Mouse (Mus musculus): Measurements from ENCODE around the gene Srsf11. TPM values are rescaled to one million over a fixed set of nuclear protein-coding genes. Genes with fewer than 3 reads are reported as not detected.

Gene Srsf11
- total RNA-seq (2014; fragmentation: Nextera tagmentation) (399 and 426 TPM in 2 replicates), total RNA-seq (2017) (220 and 239 TPM in 2 replicates), polyA plus RNA-seq (2012) (87.1 and 90.8 TPM in 2 replicates)

- Histone ChIP-seq H3K4me3 (ENCODE audit: low read depth, low read length) (peak within 1 kb of the TSS; percentile 86), H3K36me3 (replicated peaks) (peaks cover 8% of the 10 kb centered on the region), H3K9me3 (replicated peaks) (no peaks in the 10 kb centered on the region), H3K27me3 (ENCODE audit: insufficient read depth, low read length) (no peaks in the 10 kb centered on the region), H3K4me1 (ENCODE audit: insufficient read depth, low read depth, low read length) (peaks cover 20% of the 10 kb centered on the region)
- TF ChIP-seq CTCF (IDR thresholded peaks at IDR 0.05; ENCODE audit: low read depth, low read length) (no peak), GATA2 (IDR thresholded peaks at IDR 0.05; ENCODE audit: borderline replicate concordance, low read depth, low read length) (no peak), GATA1 (IDR thresholded peaks at IDR 0.05; ENCODE audit: borderline replicate concordance, low read length) (no peak), TAL1 (conservative IDR thresholded peaks at IDR 0.05; ENCODE audit: low read depth, low read length) (no peak), POLR2AphosphoS5 (IDR thresholded peaks at IDR 0.05; ENCODE audit: insufficient replicate concordance, low read depth, low read length) (no peak)
- ATAC-seq (ENCODE audit: extremely low read depth, insufficient number of reproducible peaks, low FRiP score, poor library complexity, severe bottlenecking) (peak; percentile 89), DNase-seq (ENCODE audit: low spot score) (peak; percentile 78)
Observed at GRCm38 (mm10) chr3:158036329-158036988, at the start of gene Srsf11, which contains the start of gene Lrrc40. Gene Srsf11 (minus strand): TSS chr3:158036639. Gene Lrrc40 (plus strand): TSS chr3:158036662.

GRCm38 (mm10) chr3:158077828-158078227, 41.4 kb upstream of the Srsf11 start:
- Histone ChIP-seq H3K4me1 (ENCODE audit: insufficient read depth, low read depth, low read length) (no peaks in the 10 kb centered on the region), H3K27me3 (ENCODE audit: insufficient read depth, low read length) (peaks cover 12% of the 10 kb centered on the region), H3K4me3 (ENCODE audit: low read depth, low read length) (no peak overlapping the region), H3K9me3 (replicated peaks) (no peaks in the 10 kb centered on the region), H3K36me3 (replicated peaks) (no peaks in the 10 kb centered on the region)
- TF ChIP-seq TAL1 (conservative IDR thresholded peaks at IDR 0.05; ENCODE audit: low read depth, low read length) (no peak), CTCF (IDR thresholded peaks at IDR 0.05; ENCODE audit: low read depth, low read length) (no peak), GATA1 (IDR thresholded peaks at IDR 0.05; ENCODE audit: borderline replicate concordance, low read length) (no peak), POLR2AphosphoS5 (IDR thresholded peaks at IDR 0.05; ENCODE audit: insufficient replicate concordance, low read depth, low read length) (no peak), GATA2 (IDR thresholded peaks at IDR 0.05; ENCODE audit: borderline replicate concordance, low read depth, low read length) (no peak)
- ATAC-seq (ENCODE audit: extremely low read depth, insufficient number of reproducible peaks, low FRiP score, poor library complexity, severe bottlenecking) (no peak), DNase-seq (ENCODE audit: low spot score) (no peak)

- Histone ChIP-seq H3K27me3 (ENCODE audit: insufficient read depth, low read length) (peaks cover 12% of the 10 kb centered on the region), H3K9me3 (replicated peaks) (no peaks in the 10 kb centered on the region), H3K4me1 (ENCODE audit: insufficient read depth, low read depth, low read length) (no peaks in the 10 kb centered on the region), H3K4me3 (ENCODE audit: low read depth, low read length) (no peak overlapping the region), H3K36me3 (replicated peaks) (no peaks in the 10 kb centered on the region)
- TF ChIP-seq TAL1 (conservative IDR thresholded peaks at IDR 0.05; ENCODE audit: low read depth, low read length), result no peak
- no peak for TF ChIP-seq POLR2AphosphoS5 (IDR thresholded peaks at IDR 0.05; ENCODE audit: insufficient replicate concordance, low read depth, low read length)
- no peak for TF ChIP-seq GATA2 (IDR thresholded peaks at IDR 0.05; ENCODE audit: borderline replicate concordance, low read depth, low read length)
- TF ChIP-seq GATA1 (IDR thresholded peaks at IDR 0.05; ENCODE audit: borderline replicate concordance, low read length), result no peak
- no peak for TF ChIP-seq CTCF (IDR thresholded peaks at IDR 0.05; ENCODE audit: low read depth, low read length)
- no peak for DNase-seq (ENCODE audit: low spot score)
- ATAC-seq (ENCODE audit: extremely low read depth, insufficient number of reproducible peaks, low FRiP score, poor library complexity, severe bottlenecking), result no peak
Observed at GRCm38 (mm10) chr3:158077380-158077772, 40.9 kb upstream of the Srsf11 start.

- peaks cover 12% of the 10 kb centered on the region for H3K27me3 ChIP-seq (ENCODE audit: insufficient read depth, low read length)
Observed at GRCm38 (mm10) chr3:158076685-158077379, 40.4 kb upstream of the Srsf11 start.

GRCm38 (mm10) chr3:158075004-158075403, 38.6 kb upstream of the Srsf11 start:
- H3K4me1 ChIP-seq (ENCODE audit: insufficient read depth, low read depth, low read length), result no peaks in the 10 kb centered on the region
- no peak for TF ChIP-seq GATA1 (IDR thresholded peaks at IDR 0.05; ENCODE audit: borderline replicate concordance, low read length)
- no peak for TF ChIP-seq TAL1 (conservative IDR thresholded peaks at IDR 0.05; ENCODE audit: low read depth, low read length)
- no peak for TF ChIP-seq GATA2 (IDR thresholded peaks at IDR 0.05; ENCODE audit: borderline replicate concordance, low read depth, low read length)
- TF ChIP-seq POLR2AphosphoS5 (IDR thresholded peaks at IDR 0.05; ENCODE audit: insufficient replicate concordance, low read depth, low read length), result no peak
- no peaks in the 10 kb centered on the region for H3K36me3 ChIP-seq (replicated peaks)
- no peak for DNase-seq (ENCODE audit: low spot score)
- H3K4me3 ChIP-seq (ENCODE audit: low read depth, low read length), result no peak overlapping the region
- no peak for ATAC-seq (ENCODE audit: extremely low read depth, insufficient number of reproducible peaks, low FRiP score, poor library complexity, severe bottlenecking)
- H3K9me3 ChIP-seq (replicated peaks), result no peaks in the 10 kb centered on the region
- peaks cover 8% of the 10 kb centered on the region for H3K27me3 ChIP-seq (ENCODE audit: insufficient read depth, low read length)

More at GRCm38 (mm10) chr3:158076685-158077379, 40.4 kb upstream of the Srsf11 start:
- Histone ChIP-seq H3K36me3 (replicated peaks) (no peaks in the 10 kb centered on the region), H3K4me1 (ENCODE audit: insufficient read depth, low read depth, low read length) (no peaks in the 10 kb centered on the region), H3K9me3 (replicated peaks) (no peaks in the 10 kb centered on the region), H3K4me3 (ENCODE audit: low read depth, low read length) (no peak overlapping the region)
- DNase-seq (ENCODE audit: low spot score) (no peak), ATAC-seq (ENCODE audit: extremely low read depth, insufficient number of reproducible peaks, low FRiP score, poor library complexity, severe bottlenecking) (0 out of 2 replicates have a peak, but pooled peaks have one; percentile 31)
- TF ChIP-seq GATA2 (IDR thresholded peaks at IDR 0.05; ENCODE audit: borderline replicate concordance, low read depth, low read length) (no peak), GATA1 (IDR thresholded peaks at IDR 0.05; ENCODE audit: borderline replicate concordance, low read length) (no peak), CTCF (IDR thresholded peaks at IDR 0.05; ENCODE audit: low read depth, low read length) (peak; percentile 26; the same call in 1 of the 2 replicates), POLR2AphosphoS5 (IDR thresholded peaks at IDR 0.05; ENCODE audit: insufficient replicate concordance, low read depth, low read length) (no peak), TAL1 (conservative IDR thresholded peaks at IDR 0.05; ENCODE audit: low read depth, low read length) (no peak)

Data from G1E (cell line).